Mouse (Mus musculus): ENCODE data around the gene Pex13. TPM values are rescaled to one million over a fixed set of nuclear protein-coding genes. Genes with fewer than 3 reads are reported as not detected.

Pex13 gene
- 10 to 100 TPM; 18.2 to 29.2 (median 23.8) TPM for total RNA-seq (2022)

DNA sequence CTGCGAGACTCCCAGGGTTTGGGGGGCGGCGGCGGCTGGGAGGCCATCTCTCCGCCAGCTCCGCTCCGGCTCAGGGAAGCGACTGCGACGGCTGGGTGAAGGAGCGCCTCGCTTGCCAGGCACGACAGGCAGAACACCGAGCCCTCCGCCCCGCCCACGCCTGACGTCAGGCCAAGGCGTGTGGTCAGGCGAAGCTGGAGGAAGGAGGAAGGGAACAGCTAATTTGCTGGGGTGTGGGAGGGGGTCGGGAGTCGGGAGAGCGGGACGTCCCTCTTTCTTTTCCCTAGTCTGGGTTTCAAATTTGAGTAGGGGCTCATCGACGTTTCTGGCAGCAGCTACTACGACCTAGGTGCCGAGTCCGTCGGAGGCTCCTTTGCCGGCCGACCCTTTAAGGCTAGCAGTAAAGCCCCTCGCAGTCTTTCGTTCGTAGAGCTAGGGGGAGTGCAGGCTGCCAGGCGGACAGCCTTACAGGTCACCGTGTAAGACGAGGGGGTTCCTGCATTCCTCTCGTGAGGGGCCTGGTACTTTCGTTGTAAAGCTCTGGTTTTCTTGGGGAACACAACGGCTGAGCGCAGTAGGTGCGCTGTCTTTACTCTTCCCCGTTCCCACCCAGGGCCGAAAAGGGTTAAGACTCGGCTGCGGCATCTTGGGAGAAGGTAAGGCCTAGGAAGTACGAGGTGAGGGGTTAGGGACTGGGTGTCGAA is at the start of gene Pex13:
Gene Pex13, minus strand, starts transcription at position 162 of the 704 bp plus-strand sequence.
- peak; percentile 76 to 87 for DNase-seq (ENCODE audit: low spot score in 2 of 2)

GRCm38 (mm10) chr11:23712299-23712698 is 46.5 kb upstream of the Pex13 start:
- no peak for DNase-seq (ENCODE audit: low spot score in 2 of 2)

- no peak for DNase-seq (ENCODE audit: low spot score in 2 of 2)
Measured at GRCm38 (mm10) chr11:23704604-23705294, 39.0 kb upstream of the Pex13 start.

- no peak for DNase-seq (ENCODE audit: low spot score in 2 of 2)
Measured at GRCm38 (mm10) chr11:23701831-23702230, 36.1 kb upstream of the Pex13 start.

DNA sequence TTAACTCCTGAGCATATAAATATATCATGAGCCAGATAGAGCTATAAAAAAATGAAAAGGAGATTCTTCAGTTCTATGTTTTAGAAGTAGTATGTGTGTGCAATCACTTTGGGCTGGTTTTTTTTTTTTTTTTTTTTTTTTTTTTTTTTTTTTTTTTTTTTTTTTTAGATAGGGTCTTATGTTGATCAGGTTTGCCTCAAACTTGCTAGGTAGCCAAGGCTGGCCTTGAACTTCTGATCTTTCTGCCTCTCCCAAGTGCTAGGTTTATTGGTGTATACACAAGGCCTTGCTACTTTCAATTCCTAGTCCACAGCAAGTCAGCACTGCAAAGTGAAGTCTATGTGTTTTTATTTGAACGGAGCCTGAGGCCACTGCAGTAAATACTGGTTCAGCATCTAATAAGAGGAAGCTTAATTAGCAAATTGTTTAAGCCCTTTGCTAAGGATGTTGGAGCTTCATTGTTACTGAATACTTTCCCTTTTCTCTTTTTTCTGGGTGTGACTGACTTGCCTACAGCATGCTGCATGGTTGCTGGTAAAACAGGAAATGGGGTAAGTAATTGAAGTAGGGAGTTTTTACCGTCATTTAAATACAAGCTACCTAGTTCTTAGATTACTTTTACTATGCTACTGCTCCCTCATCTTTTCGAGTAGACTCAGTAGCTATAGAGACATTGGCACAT is 33.8 kb upstream of the Pex13 start:
- no peak for DNase-seq (ENCODE audit: low spot score in 2 of 2)

- DNase-seq (ENCODE audit: low spot score in 2 of 2): no peak
Measured at GRCm38 (mm10) chr11:23698526-23698925, 32.8 kb upstream of the Pex13 start.

- no peak for DNase-seq (ENCODE audit: low spot score in 2 of 2)
Measured at GRCm38 (mm10) chr11:23695847-23696246, 30.1 kb upstream of the Pex13 start.

GRCm38 (mm10) chr11:23693286-23693685 is 27.5 kb upstream of the Pex13 start:
- DNase-seq (ENCODE audit: low spot score in 2 of 2): no peak

DNA sequence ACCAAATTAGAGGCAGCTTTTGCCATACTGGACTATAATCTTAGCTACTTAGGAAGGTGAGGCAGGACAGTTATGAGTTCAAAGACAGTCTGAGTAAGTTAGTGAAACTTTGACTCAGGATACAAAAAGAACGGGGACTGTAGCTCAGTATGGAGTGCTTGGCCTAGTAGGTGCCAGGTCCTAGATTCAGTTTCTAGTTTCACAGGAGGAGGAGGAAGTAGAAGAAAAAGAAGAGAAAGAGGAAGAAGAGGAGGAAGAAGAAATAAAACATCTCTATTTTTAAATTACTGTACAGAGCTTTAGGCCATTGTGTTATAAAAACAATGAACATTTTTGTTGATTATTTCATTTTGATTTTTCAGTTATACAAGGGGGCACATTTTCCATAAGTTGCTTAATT is 22.3 kb upstream of the Pex13 start:
- DNase-seq (ENCODE audit: low spot score in 2 of 2): no peak

GRCm38 (mm10) chr11:23686671-23687070 is 20.9 kb upstream of the Pex13 start:
- DNase-seq (ENCODE audit: low spot score in 2 of 2): no peak

DNA sequence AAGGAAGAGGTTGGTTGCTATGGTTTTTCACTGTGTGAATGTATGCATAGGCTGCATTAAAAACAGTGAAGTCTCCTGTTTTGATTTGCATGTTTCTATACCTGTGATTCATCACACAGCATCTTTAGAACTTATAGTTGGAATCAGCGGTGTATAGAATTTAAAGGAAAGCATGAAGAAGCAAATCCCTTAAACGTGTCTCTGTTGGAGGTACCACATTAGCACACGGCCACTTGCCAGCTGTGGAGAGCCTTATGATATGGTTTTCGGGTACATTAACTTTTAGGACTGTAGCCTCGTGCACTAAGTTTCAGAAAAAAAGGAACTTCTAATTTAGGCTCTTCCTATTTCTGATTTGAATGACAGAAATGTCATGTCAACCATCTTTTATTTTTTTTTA is 16.8 kb upstream of the Pex13 start:
- no peak for DNase-seq (ENCODE audit: low spot score in 2 of 2)

DNA sequence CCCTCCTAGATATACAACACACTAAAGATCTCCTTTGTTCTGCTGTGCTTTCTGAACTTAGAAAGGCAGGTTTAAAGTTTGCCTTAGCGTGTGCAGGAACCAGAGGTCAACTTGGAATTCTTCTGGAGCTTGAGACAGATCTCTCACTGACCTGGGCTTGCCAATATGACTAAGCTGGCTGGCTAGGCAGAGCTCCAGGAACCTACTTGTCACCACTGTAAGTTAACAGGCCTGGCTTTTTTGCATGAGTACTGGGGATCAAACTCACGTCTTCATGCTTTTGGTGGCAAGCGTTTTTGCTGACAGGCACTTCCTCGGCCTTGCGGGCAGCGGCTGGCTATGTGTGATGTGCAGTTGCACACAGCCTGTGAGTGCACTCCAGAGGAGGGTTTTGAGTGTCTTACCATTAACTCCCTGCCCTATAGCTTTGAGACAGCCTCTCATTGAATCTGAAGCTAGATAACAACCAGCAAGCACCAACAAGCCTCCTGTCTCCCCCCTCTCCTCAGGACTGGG is 14.7 kb upstream of the Pex13 start:
- DNase-seq (ENCODE audit: low spot score in 2 of 2): no peak

DNA sequence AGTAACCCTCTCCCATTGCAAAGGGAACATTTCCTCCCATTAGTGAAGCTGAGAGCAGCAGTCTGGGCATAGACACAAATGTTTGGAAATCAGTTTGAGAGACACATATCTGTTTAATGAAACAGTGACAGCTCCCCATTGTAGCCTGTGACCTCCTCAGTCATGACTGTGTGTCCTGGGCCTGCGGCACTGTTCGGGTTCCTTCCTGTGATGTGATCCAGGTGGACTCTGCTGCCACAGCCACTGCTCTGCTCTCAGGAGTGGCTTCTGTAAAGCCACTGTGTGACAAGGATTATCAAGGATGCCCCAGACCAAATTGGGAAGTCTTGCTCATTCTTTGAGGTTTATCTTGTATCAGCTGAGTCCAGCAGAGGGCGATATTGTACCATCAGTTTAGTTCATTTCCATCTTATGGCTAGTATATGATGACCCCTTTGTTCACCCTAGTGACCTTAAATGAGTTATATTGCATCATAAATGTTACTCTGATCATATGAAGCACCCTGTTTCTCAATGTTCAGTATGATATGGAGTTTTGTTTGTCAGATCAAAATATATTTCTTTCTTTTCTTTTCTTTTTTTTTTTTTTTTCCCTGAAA is 13.4 kb upstream of the Pex13 start:
- peak in 1 of 2 experiments; percentile 18 for DNase-seq (ENCODE audit: low spot score in 2 of 2)

DNA sequence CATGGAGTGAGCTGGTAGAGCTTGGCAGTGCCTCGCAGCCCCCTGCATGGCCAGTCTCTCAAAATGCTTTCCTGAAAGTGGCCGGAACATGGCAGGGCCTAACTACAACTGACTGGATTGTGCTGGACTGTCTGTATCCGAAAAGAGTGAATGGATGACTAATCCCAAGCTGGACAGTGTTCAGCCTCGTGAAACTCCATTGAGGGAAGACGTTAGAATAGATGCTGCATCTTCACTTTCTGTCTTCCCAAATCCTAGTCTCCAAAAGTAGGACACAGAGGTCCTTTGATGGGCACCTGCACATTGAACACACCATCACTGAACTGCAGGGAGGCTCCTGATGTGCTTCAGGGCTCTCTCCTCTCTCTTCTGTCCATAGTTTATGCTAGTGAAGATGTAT is 10.3 kb upstream of the Pex13 start:
- no peak for DNase-seq (ENCODE audit: low spot score in 2 of 2)

DNA sequence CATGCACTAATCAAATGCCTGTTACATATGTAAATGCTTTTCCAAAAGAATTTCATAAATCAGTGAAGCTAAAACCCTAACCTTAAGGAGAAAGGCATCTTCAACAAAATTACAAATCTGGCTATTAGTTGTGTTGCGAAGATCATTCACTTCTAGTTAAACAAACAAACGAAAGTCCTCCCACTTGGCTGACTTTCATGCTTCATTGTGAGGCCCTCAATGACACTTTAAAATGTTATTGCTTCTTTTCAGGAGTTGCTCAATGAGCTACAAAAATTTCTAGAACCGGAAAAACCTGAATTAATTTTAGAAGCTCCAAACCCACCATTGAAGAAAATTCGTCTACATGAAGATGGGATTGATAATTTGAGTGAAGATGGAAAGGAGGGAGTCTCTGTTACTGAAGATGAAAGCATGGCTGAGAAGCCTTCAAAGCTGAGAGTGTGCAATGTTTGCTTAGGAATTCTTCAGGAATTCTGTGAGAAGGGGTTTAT is 6.5 kb upstream of the Pex13 start:
- no peak for DNase-seq (ENCODE audit: low spot score in 2 of 2)

DNA sequence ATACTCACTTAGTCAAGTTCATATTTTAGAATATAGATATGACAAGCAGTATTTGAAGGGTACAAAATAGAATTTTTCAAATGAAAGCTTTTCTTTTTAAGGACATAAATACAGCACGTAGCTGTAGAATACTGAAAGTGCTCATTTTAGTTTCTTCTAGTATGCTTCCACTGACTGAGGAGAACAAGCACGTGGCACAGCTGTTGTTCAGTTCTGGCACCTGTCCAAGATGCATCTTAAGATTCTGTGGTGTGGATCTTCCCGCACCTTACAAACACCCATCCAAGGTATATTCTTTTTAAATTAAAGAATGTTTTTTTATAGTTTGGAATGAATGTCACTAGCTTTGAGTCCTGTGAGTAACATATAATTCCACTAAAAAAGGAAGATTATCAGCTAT is 1.4 kb upstream of the Pex13 start:
- DNase-seq (ENCODE audit: low spot score in 2 of 2): no peak

- no peak for DNase-seq (ENCODE audit: low spot score in 2 of 2)
Measured at GRCm38 (mm10) chr11:23666526-23666925, 767 bp upstream of the Pex13 start.

DNA sequence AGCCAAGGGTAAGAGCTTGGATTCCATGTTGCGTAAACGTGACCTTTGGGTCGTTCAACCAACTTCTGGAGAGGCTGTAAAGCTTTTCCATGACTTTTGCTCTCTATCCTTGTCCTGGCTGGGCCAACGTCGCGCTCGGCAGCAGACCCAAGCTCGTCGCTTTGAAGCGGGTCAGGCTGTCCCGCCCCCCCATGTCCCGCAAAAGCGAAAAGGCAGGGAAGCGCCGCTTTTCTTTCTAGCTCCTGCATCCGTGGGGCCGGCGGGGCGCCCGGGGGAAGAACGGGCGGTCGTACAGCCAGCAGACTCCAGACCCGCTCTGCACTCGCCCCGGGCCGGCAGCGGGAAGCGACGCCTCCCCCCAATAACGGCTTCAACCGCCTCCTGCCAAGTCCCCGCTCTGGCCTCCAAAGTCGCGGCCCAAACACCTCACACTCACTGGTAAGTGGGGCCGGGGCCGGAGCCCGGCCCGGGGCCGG is 410 bp downstream of the Pex13 start, which contains the start of gene Pus10:
Gene Pus10, plus strand, starts transcription at position 364 of the 476 bp plus-strand sequence.
- no peak for DNase-seq (ENCODE audit: low spot score in 2 of 2)

DNA sequence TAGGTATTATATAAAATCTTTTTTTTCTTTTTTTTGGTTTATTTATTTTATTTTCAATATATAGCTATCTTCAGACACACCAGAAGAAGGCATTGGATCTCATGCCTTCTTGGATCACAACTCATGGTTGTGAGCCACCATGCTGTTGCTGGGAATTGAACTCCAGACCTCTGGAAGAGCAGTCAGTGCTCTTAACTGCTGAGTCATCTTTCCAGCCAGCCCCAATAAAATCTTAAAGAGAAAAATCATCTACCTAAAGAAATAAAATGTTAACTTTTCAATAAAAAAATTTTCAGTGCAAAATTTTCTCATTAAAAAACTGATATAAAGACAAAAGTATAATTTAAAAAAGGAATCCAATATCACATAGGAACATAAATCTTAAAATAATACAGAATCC is 1.5 kb downstream of the Pex13 start:
- DNase-seq (ENCODE audit: low spot score in 2 of 2): no peak

DNA sequence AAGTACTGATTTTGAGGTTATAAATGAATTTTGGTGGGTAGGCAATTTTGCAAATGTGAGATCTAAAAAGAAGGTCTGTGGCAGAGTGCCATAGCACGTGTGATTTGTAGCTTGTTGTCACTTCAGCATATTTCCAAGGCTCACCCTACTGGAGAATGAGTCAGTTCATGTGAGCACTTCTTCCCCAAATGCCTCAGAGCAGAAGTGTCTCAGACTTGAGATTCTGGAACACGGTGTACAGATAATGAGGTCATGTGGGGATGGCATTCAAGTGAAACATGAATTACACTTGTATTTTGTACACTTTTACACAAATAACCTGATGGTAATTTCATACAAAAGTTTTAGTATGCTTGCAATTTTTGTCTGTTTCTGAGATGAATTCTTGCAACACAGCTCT is 8.0 kb downstream of the Pex13 start:
- no peak for DNase-seq (ENCODE audit: low spot score in 2 of 2)

- DNase-seq (ENCODE audit: low spot score in 2 of 2): no peak
Measured at GRCm38 (mm10) chr11:23653666-23654065, 12.1 kb downstream of the Pex13 start.

All from left cerebral cortex, adult 8-10 months (tissue).